Mouse (Mus musculus) ES-Bruce4 (cell line): ENCODE results near the gene Clstn2.

Experiments used
- CTCF ChIP-seq: IDR thresholded peaks from one replicate; pipeline ENCODE4 v1.8.1; 2011; ENCODE audit warnings: low read depth, low read length
- POLR2A ChIP-seq: IDR thresholded peaks from one replicate; pipeline ENCODE4 v1.8.1; 2011; ENCODE audit warnings: low read length; ENCODE audit not compliant: insufficient read depth

- TF ChIP-seq POLR2A (no peak), CTCF (no peak)
Observed at GRCm38 (mm10) chr9:97957508-97957907, 75.5 kb downstream of the Clstn2 start.
